In genomic region chr10:116017845-116018479, GRCm38 (mm10) we compare ENCODE assay signal across 8 mouse cellular contexts. TPM values are rescaled to one million over a fixed set of nuclear protein-coding genes. Genes with fewer than 3 reads are reported as not detected.
DNase-seq lines count a peak whose midpoint lies in the region; ATAC-seq lines count a peak whose summit lies in the region.

Gene Ptprr (plus strand): TSS chr10:116018213.

- no peak within 1 kb of the TSS for H3K27ac ChIP-seq in embryonic facial prominence, embryonic 13.5 days
- H3K27ac ChIP-seq in heart, embryonic 16.5 days (ENCODE audit: low read length), result no peak within 1 kb of the TSS
- H3K27ac ChIP-seq in liver, embryonic 13.5 days, result no peak within 1 kb of the TSS
- no peak within 1 kb of the TSS for H3K27ac ChIP-seq in neural tube, embryonic 11.5 days (ENCODE audit: low read depth, low read length)

- peak within 1 kb of the TSS; percentile 41 for H3K4me3 ChIP-seq in embryonic facial prominence, embryonic 13.5 days
- peak within 1 kb of the TSS; percentile 43 for H3K4me3 ChIP-seq in heart, embryonic 16.5 days (ENCODE audit: low read length)
- H3K4me3 ChIP-seq in liver, embryonic 13.5 days (replicated peaks), result peak within 1 kb of the TSS; percentile 18; the same call in 1 of the 2 replicates
- peak within 1 kb of the TSS; percentile 52 for H3K4me3 ChIP-seq in neural tube, embryonic 11.5 days (ENCODE audit: low read depth, low read length)

- H3K9ac ChIP-seq in embryonic facial prominence, embryonic 13.5 days, result 0 out of 2 replicates have a peak within 1 kb of the TSS, but pooled peaks have one; percentile 37
- H3K9ac ChIP-seq in heart, embryonic 16.5 days (ENCODE audit: low read length), result no peak within 1 kb of the TSS
- H3K9ac ChIP-seq in liver, embryonic 13.5 days, result no peak within 1 kb of the TSS
- H3K9ac ChIP-seq in neural tube, embryonic 11.5 days (ENCODE audit: low read length), result peak within 1 kb of the TSS; percentile 51

- H3K36me3 ChIP-seq in embryonic facial prominence, embryonic 13.5 days, result no peaks in the 10 kb centered on the region
- no peaks in the 10 kb centered on the region for H3K36me3 ChIP-seq in heart, embryonic 16.5 days (ENCODE audit: control insufficient read depth, insufficient read depth)
- no peaks in the 10 kb centered on the region for H3K36me3 ChIP-seq in liver, embryonic 13.5 days
- no peaks in the 10 kb centered on the region for H3K36me3 ChIP-seq in neural tube, embryonic 11.5 days (ENCODE audit: control insufficient read depth, insufficient read depth, low read length)

- ATAC-seq in embryonic facial prominence, embryonic 13.5 days (ENCODE audit: insufficient number of reproducible peaks, insufficient read depth, low FRiP score, low TSS enrichment, low read depth), result peak; percentile 85
- ATAC-seq in heart, embryonic 16.5 days (replicated peaks; ENCODE audit: extremely low read depth, insufficient read depth, low FRiP score), result peak; percentile 49
- ATAC-seq in liver, embryonic 13.5 days (ENCODE audit: low read depth), result peak; percentile 34; the same call in 1 of the 2 replicates
- peak; percentile 95 for ATAC-seq in neural tube, embryonic 11.5 days (ENCODE audit: insufficient read depth, low FRiP score, low TSS enrichment)

- peak within 1 kb of the TSS; percentile 64 for H3K4me2 ChIP-seq in embryonic facial prominence, embryonic 13.5 days
- peak within 1 kb of the TSS; percentile 69 for H3K4me2 ChIP-seq in heart, embryonic 16.5 days (ENCODE audit: low read depth, low read length)
- H3K4me2 ChIP-seq in liver, embryonic 13.5 days, result peak within 1 kb of the TSS; percentile 42
- peak within 1 kb of the TSS; percentile 87 for H3K4me2 ChIP-seq in neural tube, embryonic 11.5 days (ENCODE audit: low read depth)

- peaks cover 22% of the 10 kb centered on the region for H3K4me1 ChIP-seq in embryonic facial prominence, embryonic 13.5 days
- peaks cover 5% of the 10 kb centered on the region for H3K4me1 ChIP-seq in heart, embryonic 16.5 days (ENCODE audit: control insufficient read depth, insufficient read depth, low read length)
- no peaks in the 10 kb centered on the region for H3K4me1 ChIP-seq in liver, embryonic 13.5 days (replicated peaks)
- peaks cover 3% of the 10 kb centered on the region for H3K4me1 ChIP-seq in neural tube, embryonic 11.5 days (ENCODE audit: control insufficient read depth, insufficient read depth, low read length)

- peaks cover 13% of the 10 kb centered on the region for H3K27me3 ChIP-seq in embryonic facial prominence, embryonic 13.5 days
- H3K27me3 ChIP-seq in heart, embryonic 16.5 days (ENCODE audit: control insufficient read depth, insufficient read depth, low read length), result peaks cover 8% of the 10 kb centered on the region
- peaks cover 15% of the 10 kb centered on the region for H3K27me3 ChIP-seq in liver, embryonic 13.5 days
- H3K27me3 ChIP-seq in neural tube, embryonic 11.5 days (ENCODE audit: control insufficient read depth, insufficient read depth, low read length), result no peaks in the 10 kb centered on the region

- no peaks in the 10 kb centered on the region for H3K9me3 ChIP-seq in embryonic facial prominence, embryonic 13.5 days
- H3K9me3 ChIP-seq in heart, embryonic 16.5 days (replicated peaks; ENCODE audit: control insufficient read depth, low read length), result no peaks in the 10 kb centered on the region
- no peaks in the 10 kb centered on the region for H3K9me3 ChIP-seq in liver, embryonic 13.5 days (replicated peaks)
- H3K9me3 ChIP-seq in neural tube, embryonic 11.5 days (ENCODE audit: control insufficient read depth, low read length), result no peaks in the 10 kb centered on the region

- 1% methylated on average over 19 of the region's 19 CpGs for WGBS in embryonic facial prominence, embryonic 13.5 days
- 0% methylated on average over 19 of the region's 19 CpGs for WGBS in heart, embryonic 16.5 days
- 3% methylated on average over 19 of the region's 19 CpGs for WGBS in large intestine, adult 2 months
- WGBS in liver, embryonic 13.5 days (ENCODE audit: insufficient replicate concordance), result 0% methylated on average over 19 of the region's 19 CpGs
- WGBS in neural tube, embryonic 11.5 days, result under 1% methylated on average over 19 of the region's 19 CpGs

- peak; percentile 2 for DNase-seq in thymus, postnatal 0 days (ENCODE audit: low spot score)
- DNase-seq in thymus, postnatal 25 days, result no peak
- no peak for DNase-seq in large intestine, adult 2 months (ENCODE audit: low read depth, low spot score)
- no peak for DNase-seq in liver, embryonic 13.5 days
- DNase-seq in neural tube, embryonic 11.5 days (ENCODE audit: low spot score), result peak; percentile 89
- DNase-seq in urinary bladder, postnatal 25 days (ENCODE audit: low spot score), result peak; percentile 6

RNA-seq across cellular contexts. Expression of gene Ptprr, which starts in this region (rescaled TPM):
- polyA plus RNA-seq in thymus, postnatal 0 days (2015; fragmentation: Nextera tagmentation; extraction: Ambion mirVana), result 0.62 and 1.1 TPM in 2 replicates
- 2.1 and 2.4 TPM in 2 replicates for polyA plus RNA-seq in embryonic facial prominence, embryonic 13.5 days (2015; fragmentation: Nextera tagmentation; extraction: Ambion mirVana)
- polyA plus RNA-seq in heart, embryonic 16.5 days (2015; fragmentation: Nextera tagmentation; extraction: Ambion mirVana), result 0.30 and 0.35 TPM in 2 replicates
- polyA plus RNA-seq in large intestine, adult 2 months (2012; rRNA removed), result 17.7 and 32.3 TPM in 2 replicates
- polyA plus RNA-seq in liver, embryonic 13.5 days (2015; fragmentation: Nextera tagmentation; extraction: Ambion mirVana), result 0.13 and 0.14 TPM in 2 replicates
- 12.3 and 14.6 TPM in 2 replicates for polyA plus RNA-seq in neural tube, embryonic 11.5 days (2014; fragmentation: Nextera tagmentation; extraction: Ambion mirVana)

Comparison
In these comparisons a context has a peak if more than half of its experiments do, and no peak if none do; other contexts are left out.
1. DNase-seq: peak in thymus, postnatal 0 days (single experiment), neural tube, embryonic 11.5 days (single experiment) and urinary bladder, postnatal 25 days (single experiment); none in thymus, postnatal 25 days (single experiment), large intestine, adult 2 months (single experiment) and liver, embryonic 13.5 days (single experiment).
2. Peak in ATAC-seq, H3K4me3 ChIP-seq and H3K4me2 ChIP-seq in heart, embryonic 16.5 days; RNA of the gene not detected or under 1 TPM.
3. Peak in ATAC-seq, H3K4me3 ChIP-seq and H3K4me2 ChIP-seq in liver, embryonic 13.5 days; RNA of the gene not detected or under 1 TPM.
4. ATAC-seq: peak in every context shown above with its lines; median percentile 95 in neural tube, embryonic 11.5 days; 85 in embryonic facial prominence, embryonic 13.5 days; 49 in heart, embryonic 16.5 days; 34 in liver, embryonic 13.5 days.
5. H3K9ac ChIP-seq: peak in embryonic facial prominence, embryonic 13.5 days (single experiment) and neural tube, embryonic 11.5 days (single experiment); none in heart, embryonic 16.5 days (single experiment) and liver, embryonic 13.5 days (single experiment).
6. Peak in every context shown above with its lines, with median percentiles within 50 percentile points of each other: H3K4me2 ChIP-seq and H3K4me3 ChIP-seq.